Mouse (Mus musculus) lung, postnatal 25 days (tissue): ENCODE data around the gene Lrrk1.

Source experiments
- DNase-seq: peaks from one replicate; pipeline ENCODE4 v3.0.0; 2022; ENCODE audit warnings: low spot score

Lrrk1 gene

GRCm38 (mm10) chr7:66340044-66340443 lies 48.1 kb downstream of the Lrrk1 start:
- DNase-seq, result no peak

GRCm38 (mm10) chr7:66339625-66340024 lies 48.5 kb downstream of the Lrrk1 start:
- peak; percentile 78 for DNase-seq

- peak; percentile 29 for DNase-seq
These were observed 51.2 kb downstream of the Lrrk1 start for GRCm38 (mm10) chr7:66336955-66337354.

GRCm38 (mm10) chr7:66333906-66334500 lies 54.1 kb downstream of the Lrrk1 start:
- no peak for DNase-seq

- DNase-seq, result peak; percentile 21
These were observed 55.8 kb downstream of the Lrrk1 start for GRCm38 (mm10) chr7:66332340-66332739.

- no peak for DNase-seq
These were observed 57.5 kb downstream of the Lrrk1 start for GRCm38 (mm10) chr7:66330610-66331009.

- DNase-seq, result no peak
These were observed 60.6 kb downstream of the Lrrk1 start for GRCm38 (mm10) chr7:66327516-66327915.

- DNase-seq, result peak; percentile 61
These were observed 62.6 kb downstream of the Lrrk1 start for GRCm38 (mm10) chr7:66325419-66326053.

GRCm38 (mm10) chr7:66323252-66324015 lies 64.7 kb downstream of the Lrrk1 start:
- DNase-seq, result peak; percentile 32

GRCm38 (mm10) chr7:66320996-66321395 lies 67.2 kb downstream of the Lrrk1 start:
- no peak for DNase-seq

GRCm38 (mm10) chr7:66318147-66318546 lies 70.0 kb downstream of the Lrrk1 start:
- no peak for DNase-seq

GRCm38 (mm10) chr7:66310670-66311656 lies 77.2 kb downstream of the Lrrk1 start:
- DNase-seq, result peak; percentile 91

GRCm38 (mm10) chr7:66309950-66310669 lies 78.0 kb downstream of the Lrrk1 start:
- DNase-seq, result peak; percentile 74

- peak; percentile 83 for DNase-seq
These were observed 78.8 kb downstream of the Lrrk1 start for GRCm38 (mm10) chr7:66309240-66309949.

GRCm38 (mm10) chr7:66308581-66309239 lies 79.4 kb downstream of the Lrrk1 start:
- DNase-seq, result no peak

- no peak for DNase-seq
These were observed 80.4 kb downstream of the Lrrk1 start for GRCm38 (mm10) chr7:66307791-66308190.

GRCm38 (mm10) chr7:66305714-66306198 lies 82.4 kb downstream of the Lrrk1 start:
- DNase-seq, result no peak

- DNase-seq, result no peak
These were observed 83.0 kb downstream of the Lrrk1 start for GRCm38 (mm10) chr7:66304993-66305713.
